Mouse (Mus musculus) WW6 (cell line): ENCODE measurements around the gene Edem1.
A peak's percentile ranks its signal among the peaks of the same experiment; 100 is the strongest.

Experiments
- DNase-seq: peaks from one replicate; pipeline ENCODE4 v3.0.0-alpha.2; 2013; ENCODE audit warnings: low read depth, low spot score

Edem1 gene

GRCm38 (mm10) chr6:108828234-108828868, at the start of gene Edem1:
Edem1 (plus strand) TSS chr6:108828641.
- DNase-seq = peak; percentile 98

GRCm38 (mm10) chr6:108781865-108782264, 46.6 kb upstream of the Edem1 start:
- no peak for DNase-seq

- peak; percentile 95 for DNase-seq
These were observed 45.8 kb upstream of the Edem1 start, which contains the start of gene Arl8b for GRCm38 (mm10) chr6:108782526-108783183. Arl8b (plus strand) TSS chr6:108783099.

GRCm38 (mm10) chr6:108783184-108783881, 45.1 kb upstream of the Edem1 start:
- DNase-seq = no peak

- DNase-seq = no peak
These were observed 44.4 kb upstream of the Edem1 start for GRCm38 (mm10) chr6:108784056-108784455.

GRCm38 (mm10) chr6:108784796-108785195, 43.6 kb upstream of the Edem1 start:
- no peak for DNase-seq

GRCm38 (mm10) chr6:108785551-108785950, 42.9 kb upstream of the Edem1 start:
- no peak for DNase-seq

GRCm38 (mm10) chr6:108791498-108791897, 36.9 kb upstream of the Edem1 start:
- DNase-seq = no peak

GRCm38 (mm10) chr6:108795912-108796311, 32.5 kb upstream of the Edem1 start:
- DNase-seq = no peak

GRCm38 (mm10) chr6:108796706-108797105, 31.7 kb upstream of the Edem1 start:
- DNase-seq = no peak

- DNase-seq = no peak
These were observed 23.2 kb upstream of the Edem1 start for GRCm38 (mm10) chr6:108805194-108805593.

GRCm38 (mm10) chr6:108805871-108806270, 22.6 kb upstream of the Edem1 start:
- no peak for DNase-seq

- DNase-seq = no peak
These were observed 21.0 kb upstream of the Edem1 start for GRCm38 (mm10) chr6:108807446-108807845.

GRCm38 (mm10) chr6:108808786-108809185, 19.7 kb upstream of the Edem1 start:
- DNase-seq = no peak

- DNase-seq = no peak
These were observed 18.2 kb upstream of the Edem1 start for GRCm38 (mm10) chr6:108810237-108810636.

GRCm38 (mm10) chr6:108812134-108812533, 16.3 kb upstream of the Edem1 start:
- no peak for DNase-seq

- DNase-seq = no peak
These were observed 10.9 kb upstream of the Edem1 start for GRCm38 (mm10) chr6:108817510-108817909.

- DNase-seq = no peak
These were observed 3.5 kb upstream of the Edem1 start for GRCm38 (mm10) chr6:108824816-108825545.

- no peak for DNase-seq
These were observed 2.4 kb upstream of the Edem1 start for GRCm38 (mm10) chr6:108826070-108826469.

GRCm38 (mm10) chr6:108827336-108827920, 1.0 kb upstream of the Edem1 start:
- no peak for DNase-seq

GRCm38 (mm10) chr6:108828872-108829271, 431 bp downstream of the Edem1 start:
- peak; percentile 33 for DNase-seq
